Mouse (Mus musculus) brain, embryonic 14.5 days (tissue): ENCODE results near the gene Clasp2.

ENCODE experiments used
- CTCF ChIP-seq: fragments of 200-500 bp; IDR thresholded peaks from 2 replicates; pipeline ENCODE4 v1.5.1; 2012; ENCODE audit warnings: inconsistent platforms, mild to moderate bottlenecking, moderate library complexity, borderline replicate concordance; ENCODE audit not compliant: insufficient read depth, insufficient read length; ENCODE audit errors: extremely low read depth
- POLR2A ChIP-seq: fragments of 200-500 bp; IDR thresholded peaks from 2 replicates; pipeline ENCODE4 v1.6.1; 2012; ENCODE audit warnings: mild to moderate bottlenecking, inconsistent platforms, borderline replicate concordance; ENCODE audit not compliant: poor library complexity, insufficient read depth, insufficient read length, severe bottlenecking; ENCODE audit errors: extremely low read depth

DNA sequence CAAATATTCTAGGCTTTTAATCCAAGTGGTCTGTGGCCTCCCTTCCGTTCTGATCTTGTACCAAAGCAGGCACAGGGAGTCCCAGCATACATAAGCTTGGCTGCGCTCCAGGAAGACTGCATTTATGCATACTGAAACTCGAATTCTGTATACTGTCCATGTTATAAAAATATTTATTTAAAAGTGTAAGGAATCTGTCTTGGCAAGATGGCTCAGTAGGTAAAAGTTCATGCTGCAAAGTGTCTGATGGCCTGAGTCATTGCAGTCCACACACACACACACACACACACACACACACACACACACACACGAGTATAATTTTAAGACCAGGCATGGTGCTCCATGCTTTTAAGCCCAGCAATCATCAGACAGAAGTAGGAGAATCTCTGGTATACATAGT, 161.9 kb downstream of the Clasp2 start:
- TF ChIP-seq CTCF (no peak), POLR2A (no peak)
